Mouse (Mus musculus) large intestine, adult 2 months (tissue): ENCODE measurements around the gene Gm3099. TPM values are rescaled to one million over a fixed set of nuclear protein-coding genes. Genes with fewer than 3 reads are reported as not detected.
"Not testable (repeated sequence)": the region's sequence is repeated elsewhere in the genome, so short reads cannot be mapped to it uniquely, and the experiment has no call there.

Source experiments
- DNase-seq: peaks from one replicate; pipeline ENCODE4 v3.0.0-alpha.2; 2012; ENCODE audit warnings: low read depth, low spot score
- WGBS: fragments of 180-500 bp; shearing (Covaris S2); methylation state at CpG from one replicate; pipeline ENCODE4 v1.1.7; 2018; 5-methylcytosine and 5-hydroxymethylcytosine counted together
- polyA plus RNA-seq: library from polyadenylated mRNA; depleted of rRNA; stranded (reverse); fragments of >200 nt; gene quantifications from 2 replicates; pipeline ENCODE4 v1.2.3, GENCODE M21; 2012; rRNA removed

The Gm3099 gene
- not detected in 2 replicates for polyA plus RNA-seq

- DNase-seq, result not testable (repeated sequence)
- 57% methylated on average over 1 of the region's 3 CpGs for WGBS
Measured at GRCm38 (mm10) chr14:3998094-3998493, at the start of gene Gm3099. TSS of gene Gm3099 (plus strand) at chr14:3998394.

- DNase-seq, result not testable (repeated sequence)
- no CpG with 5 or more reads among the region's 2 CpGs for WGBS
Measured at GRCm38 (mm10) chr14:3963247-3963646, 34.9 kb upstream of the Gm3099 start, which contains the start of gene Gm3095. TSS of gene Gm3095 (plus strand) at chr14:3963547.

- DNase-seq, result not testable (repeated sequence)
- 67% methylated on average over 1 of the region's 3 CpGs for WGBS
Measured at GRCm38 (mm10) chr14:4023641-4024040, 25.4 kb downstream of the Gm3099 start, which contains the start of gene Gm5796. TSS of gene Gm5796 (plus strand) at chr14:4023941.

Other genes starting within 250 kb of the Gm3099 start
- gene Gm3002, start 188.3 kb upstream of the Gm3099 start, polyA plus RNA-seq, result 0.18 TPM in 1 of 2 replicates, not detected in the other
- 0.06 TPM in 1 of 2 replicates, not detected in the other for gene Gm3033, start 152.1 kb upstream of the Gm3099 start, polyA plus RNA-seq
- gene Gm2916, start 114.2 kb upstream of the Gm3099 start, polyA plus RNA-seq, result not detected in 2 replicates
- gene Gm3029, start 66.6 kb upstream of the Gm3099 start, polyA plus RNA-seq, result not detected in 2 replicates
- gene Gm3095, start 34.8 kb upstream of the Gm3099 start, polyA plus RNA-seq, result not detected in 2 replicates
- gene Gm5796, start 25.5 kb downstream of the Gm3099 start, polyA plus RNA-seq, result 0.15 TPM in 1 of 2 replicates, not detected in the other
- gene Gm3115, start 85.7 kb downstream of the Gm3099 start, polyA plus RNA-seq, result not detected in 2 replicates
- gene Gm8108, start 112.1 kb downstream of the Gm3099 start, polyA plus RNA-seq, result 0.05 and 0.07 TPM in 2 replicates
- gene Gm3127, start 166.6 kb downstream of the Gm3099 start, polyA plus RNA-seq, result not detected in 2 replicates
- gene Gm2974, start 184.2 kb downstream of the Gm3099 start, polyA plus RNA-seq, result 0.16 TPM in 1 of 2 replicates, not detected in the other